Mouse (Mus musculus) cerebellum, adult 18-20 months (tissue): ENCODE measurements around the gene Rpl5.

Experiments
- DNase-seq, 2 experiments: peaks; one replicate each; pipeline ENCODE4 v3.0.0; 2021

The Rpl5 gene

DNA sequence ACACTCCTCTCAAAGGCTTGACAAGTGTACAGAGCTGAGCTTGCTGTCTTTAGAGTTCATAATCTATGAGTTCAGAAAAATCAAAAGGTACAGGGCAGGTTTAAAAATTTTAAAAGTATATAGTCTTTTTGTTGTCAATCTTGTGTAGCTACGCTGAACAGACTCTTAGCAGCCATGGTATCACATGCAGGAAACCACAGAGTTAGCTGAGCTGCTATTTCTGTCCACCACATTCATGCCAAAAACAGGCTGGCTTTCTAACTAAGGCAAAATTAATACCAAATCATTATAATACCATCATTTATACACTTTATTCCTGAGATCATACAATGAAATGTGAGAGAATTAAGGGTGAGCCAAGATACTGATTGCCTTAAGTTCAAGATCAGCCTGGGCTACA, 46.2 kb downstream of the Rpl5 start:
- no peak for DNase-seq

DNA sequence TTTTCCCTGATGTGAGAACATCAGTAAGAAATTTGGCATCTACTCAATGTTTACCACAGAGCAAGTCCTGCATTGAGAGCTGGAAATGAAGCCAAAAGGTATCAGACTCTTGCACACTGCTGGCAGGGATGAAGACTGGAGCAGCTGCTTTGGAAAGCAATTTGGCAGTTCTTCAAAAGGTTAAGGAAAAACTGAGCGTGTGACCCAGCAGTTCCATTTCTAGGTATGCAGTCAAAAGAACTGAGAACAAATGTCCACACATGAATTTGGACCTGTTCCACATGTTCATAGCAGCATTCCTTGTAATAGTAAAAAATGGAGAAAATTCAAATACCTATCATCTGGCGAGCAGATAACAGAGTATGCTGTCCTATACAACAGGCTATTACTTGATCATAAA, 47.2 kb downstream of the Rpl5 start:
- peak; percentile 61 for DNase-seq

DNA sequence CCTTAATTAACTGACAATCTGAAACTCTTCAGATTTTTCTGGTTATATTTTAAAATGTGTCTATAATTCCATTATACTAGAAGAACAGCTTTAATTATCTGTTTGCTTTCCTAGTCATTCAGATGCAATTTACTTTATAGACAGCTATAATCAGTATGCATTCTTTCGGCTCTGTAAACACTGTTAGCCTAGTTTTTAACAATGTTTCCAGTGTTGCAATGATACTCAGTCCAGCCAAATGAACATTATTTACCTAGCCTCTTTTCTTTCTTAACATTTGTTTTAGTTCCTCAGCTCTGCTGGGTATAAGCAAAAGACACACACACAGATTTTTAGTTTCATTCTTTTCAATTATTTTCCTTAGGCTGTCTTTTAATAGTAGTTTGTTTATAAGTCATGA, 48.6 kb downstream of the Rpl5 start:
- DNase-seq: no peak

DNA sequence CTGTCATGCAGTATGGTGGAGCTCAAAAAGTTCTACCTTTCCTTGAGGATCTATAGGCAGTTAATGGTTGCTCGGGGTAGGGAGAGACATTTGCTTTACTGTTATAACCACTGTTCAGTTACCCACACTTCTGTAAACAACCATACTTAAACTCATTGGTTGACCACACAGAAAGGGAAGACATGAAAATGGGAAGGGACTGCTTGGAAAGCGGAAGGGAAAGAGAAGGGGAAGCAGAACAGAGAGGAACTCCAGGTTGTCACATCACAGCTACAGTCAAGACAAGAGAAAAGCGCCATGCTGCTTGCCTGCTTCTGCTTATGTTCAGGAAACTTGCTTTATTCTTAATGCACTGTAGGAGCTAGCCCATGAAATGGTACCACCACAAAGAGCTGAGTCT, 49.3 kb downstream of the Rpl5 start:
- no peak for DNase-seq

DNA sequence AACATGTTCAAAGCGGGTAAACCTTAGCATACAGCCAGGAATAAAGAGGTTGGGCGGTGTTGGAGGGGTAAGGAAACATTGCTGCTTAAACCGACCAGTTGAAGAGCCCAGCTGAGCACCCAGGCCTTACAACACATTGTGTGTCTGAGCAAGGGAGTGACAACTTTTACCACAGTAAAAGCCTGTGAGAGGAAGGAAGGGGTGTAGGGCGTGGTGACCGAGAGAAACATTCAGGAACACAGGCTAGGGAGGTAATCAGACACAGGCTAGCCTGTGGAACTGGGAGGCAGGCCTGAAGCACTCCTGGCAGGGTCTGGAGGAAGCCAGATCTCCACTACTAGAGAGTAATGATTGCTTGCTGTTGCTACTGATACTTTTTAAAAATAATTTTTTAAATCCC, 50.3 kb downstream of the Rpl5 start:
- DNase-seq: no peak
